Mouse (Mus musculus) heart, embryonic 11.5 days (tissue): Measurements from ENCODE around the gene Mrps23. TPM values are rescaled to one million over a fixed set of nuclear protein-coding genes. Genes with fewer than 3 reads are reported as not detected.
"Not testable (repeated sequence)": the region's sequence is repeated elsewhere in the genome, so short reads cannot be mapped to it uniquely, and the experiment has no call there.

Source experiments
- ATAC-seq: fragments of 200-750 bp; cut with Nextera tagmentation; replicated peaks from 2 replicates; pipeline ENCODE4 v1.8.0; 2017; ENCODE audit warnings: moderate library complexity; ENCODE audit not compliant: insufficient number of reproducible peaks, low FRiP score, low TSS enrichment
- H3K27ac ChIP-seq: fragments of 300-500 bp; sonication (generic); 2 replicates; pipeline ENCODE4 v1.5.1; 2014; ENCODE audit warnings: mild to moderate bottlenecking, low read depth, low read length
- H3K27me3 ChIP-seq: fragments of 300-500 bp; sonication (generic); 2 replicates; pipeline ENCODE4 v1.6.1; 2014; ENCODE audit warnings: mild to moderate bottlenecking, low read length, mixed read lengths; ENCODE audit not compliant: control insufficient read depth, insufficient read depth
- H3K36me3 ChIP-seq: fragments of 300-500 bp; sonication (generic); 2 replicates; pipeline ENCODE4 v1.6.1; 2014; ENCODE audit warnings: mild to moderate bottlenecking, low read length, moderate library complexity, mixed read lengths; ENCODE audit not compliant: control insufficient read depth, insufficient read depth
- H3K4me1 ChIP-seq: fragments of 300-500 bp; sonication (generic); 2 replicates; pipeline ENCODE4 v1.6.1; 2014; ENCODE audit warnings: low read length; ENCODE audit not compliant: control insufficient read depth, insufficient read depth
- H3K4me2 ChIP-seq: fragments of 300-500 bp; sonication (generic); 2 replicates; pipeline ENCODE4 v1.6.1; 2014; ENCODE audit warnings: mild to moderate bottlenecking, moderate library complexity
- H3K4me3 ChIP-seq: fragments of 300-500 bp; sonication (generic); 2 replicates; pipeline ENCODE4 v1.5.1; 2014; ENCODE audit warnings: low read depth, low read length
- H3K9ac ChIP-seq: fragments of 300-500 bp; sonication (generic); 2 replicates; pipeline ENCODE4 v1.6.1; 2014; ENCODE audit warnings: mild to moderate bottlenecking, low read depth, low read length, moderate library complexity
- H3K9me3 ChIP-seq: fragments of 300-500 bp; sonication (generic); replicated peaks from 2 replicates; pipeline ENCODE4 v1.6.1; 2016; ENCODE audit warnings: low read length; ENCODE audit not compliant: control insufficient read depth
- WGBS: fragments of 180-500 bp; shearing (Covaris S2); extraction: QIAGEN DNeasy Blood & Tissue Kit; methylation state at CpG from one replicate; pipeline ENCODE4 v1.1.7; 2014; ENCODE audit not compliant: insufficient replicate concordance; 5-methylcytosine and 5-hydroxymethylcytosine counted together
- polyA plus RNA-seq: library from polyadenylated mRNA; unstranded; fragments of >200 nt; fragmentation: Nextera tagmentation; extraction: Ambion mirVana; gene quantifications from 2 replicates; pipeline ENCODE4 v1.2.1, GENCODE M21; 2014

Mrps23 gene
- polyA plus RNA-seq, 1 experiment from 2014 or later: 87.3 TPM

- Histone ChIP-seq H3K27me3 (peaks cover 37% of the 10 kb centered on the region), H3K4me3 (peak overlapping the region; percentile 28), H3K27ac (no peak overlapping the region), H3K9ac (0 out of 2 replicates have a peak overlapping the region, but pooled peaks have one; percentile 23), H3K36me3 (no peaks in the 10 kb centered on the region), H3K9me3 (no peaks in the 10 kb centered on the region), H3K4me1 (peaks cover 18% of the 10 kb centered on the region), H3K4me2 (peak overlapping the region; percentile 59)
- WGBS: 4% methylated on average over 29 of the region's 29 CpGs
- 0 out of 2 replicates have a peak, but pooled peaks have one; percentile 4 for ATAC-seq
Observed at GRCm38 (mm10) chr11:88193824-88194696, 10.1 kb upstream of the Mrps23 start.

DNA sequence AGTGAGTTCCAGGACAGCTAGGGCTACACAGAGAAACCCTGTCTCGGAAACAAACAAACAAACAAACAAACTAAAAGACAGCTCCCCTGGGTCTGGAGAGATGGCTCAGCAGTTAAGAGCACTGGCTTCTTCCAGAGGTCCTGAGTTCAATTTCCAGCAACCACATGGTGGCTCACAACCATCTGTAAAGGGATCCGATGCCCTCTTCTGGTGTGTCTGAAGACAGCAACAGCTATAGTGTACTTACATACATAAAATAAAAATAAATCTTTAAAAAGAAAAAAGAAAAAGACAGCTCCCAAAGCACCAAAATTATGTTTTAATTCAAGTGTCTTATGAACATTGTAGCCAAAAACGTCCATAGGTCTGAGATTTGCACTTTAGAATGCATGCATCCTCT lies 8.5 kb upstream of the Mrps23 start:
- not testable (repeated sequence) for H3K36me3 ChIP-seq, H3K4me3 ChIP-seq, H3K27ac ChIP-seq, H3K9ac ChIP-seq, H3K4me2 ChIP-seq, H3K9me3 ChIP-seq, ATAC-seq
- Histone ChIP-seq H3K27me3 (peaks cover 37% of the 10 kb centered on the region), H3K4me1 (peaks cover 23% of the 10 kb centered on the region)
- WGBS: 81% methylated on average over 3 of the region's 3 CpGs

GRCm38 (mm10) chr11:88197153-88197576 lies 7.0 kb upstream of the Mrps23 start:
- ATAC-seq: no peak
- no peaks in the 10 kb centered on the region for H3K9me3 ChIP-seq
- no peak overlapping the region for H3K9ac ChIP-seq
- H3K4me1 ChIP-seq: peaks cover 30% of the 10 kb centered on the region
- peaks cover 23% of the 10 kb centered on the region for H3K27me3 ChIP-seq
- H3K36me3 ChIP-seq: no peaks in the 10 kb centered on the region
- no peak overlapping the region for H3K27ac ChIP-seq
- no peak overlapping the region for H3K4me3 ChIP-seq
- 2% methylated on average over 2 of the region's 2 CpGs for WGBS
- H3K4me2 ChIP-seq: no peak overlapping the region

GRCm38 (mm10) chr11:88198223-88198622 lies 6.0 kb upstream of the Mrps23 start:
- peaks cover 32% of the 10 kb centered on the region for H3K4me1 ChIP-seq
- H3K9me3 ChIP-seq: no peaks in the 10 kb centered on the region
- H3K27ac ChIP-seq: no peak overlapping the region
- no peak for ATAC-seq
- WGBS: 32% methylated on average over 4 of the region's 4 CpGs
- no peak overlapping the region for H3K9ac ChIP-seq
- H3K4me2 ChIP-seq: no peak overlapping the region
- no peak overlapping the region for H3K4me3 ChIP-seq
- no peaks in the 10 kb centered on the region for H3K36me3 ChIP-seq
- H3K27me3 ChIP-seq: peaks cover 14% of the 10 kb centered on the region

DNA sequence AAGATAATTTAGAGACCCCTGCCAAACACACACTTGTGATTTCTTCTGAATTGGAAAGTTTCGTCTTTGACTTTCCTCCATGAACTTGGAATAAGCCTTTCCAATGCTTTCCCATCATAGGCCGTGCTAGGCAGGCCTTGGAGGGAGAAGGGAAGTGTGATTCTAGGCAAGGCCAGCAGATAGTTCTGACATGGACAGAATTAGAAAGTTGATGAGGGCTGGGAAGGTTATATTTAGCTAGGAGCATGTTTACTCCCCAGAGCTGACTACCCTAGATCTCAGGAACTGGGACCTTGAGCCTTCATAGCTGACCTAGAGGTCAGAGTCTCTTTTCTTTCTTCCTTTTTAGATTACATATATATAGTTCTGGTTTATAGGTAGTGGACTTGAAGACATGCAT lies 3.0 kb upstream of the Mrps23 start:
- Histone ChIP-seq H3K27me3 (no peaks in the 10 kb centered on the region), H3K4me3 (no peak overlapping the region), H3K9me3 (no peaks in the 10 kb centered on the region), H3K36me3 (no peaks in the 10 kb centered on the region), H3K4me2 (peak overlapping the region; percentile 29), H3K9ac (no peak overlapping the region), H3K4me1 (peaks cover 27% of the 10 kb centered on the region), H3K27ac (peak overlapping the region; percentile 80)
- ATAC-seq: no peak
- WGBS: 50% methylated on average over 2 of the region's 2 CpGs

DNA sequence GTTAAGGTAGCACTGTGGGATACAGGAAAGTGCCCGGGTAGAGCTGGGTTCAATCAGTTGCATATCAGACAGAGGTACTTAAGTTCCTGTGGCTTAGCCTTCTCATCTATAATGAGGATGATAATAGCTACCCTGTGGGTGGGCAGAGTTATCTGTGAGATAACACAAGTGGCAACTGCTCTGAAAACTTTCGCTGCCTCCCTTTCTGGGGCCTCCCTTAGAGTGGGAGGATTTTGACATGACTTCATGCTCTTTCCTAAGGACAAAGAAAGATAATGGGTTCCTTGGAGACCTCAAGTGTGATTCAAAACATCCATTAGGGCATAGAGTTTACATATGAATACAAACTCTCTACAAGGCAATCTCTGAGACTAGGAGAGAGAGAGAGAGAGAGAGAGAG lies 2.1 kb upstream of the Mrps23 start:
- no peak for ATAC-seq
- peak overlapping the region; percentile 23; the same call in 1 of the 2 replicates for H3K9ac ChIP-seq
- H3K9me3 ChIP-seq: no peaks in the 10 kb centered on the region
- peak overlapping the region; percentile 80 for H3K27ac ChIP-seq
- WGBS: 5% methylated on average over 2 of the region's 2 CpGs
- no peaks in the 10 kb centered on the region for H3K36me3 ChIP-seq
- peak overlapping the region; percentile 29 for H3K4me2 ChIP-seq
- H3K27me3 ChIP-seq: no peaks in the 10 kb centered on the region
- H3K4me3 ChIP-seq: no peak overlapping the region
- peaks cover 27% of the 10 kb centered on the region for H3K4me1 ChIP-seq

DNA sequence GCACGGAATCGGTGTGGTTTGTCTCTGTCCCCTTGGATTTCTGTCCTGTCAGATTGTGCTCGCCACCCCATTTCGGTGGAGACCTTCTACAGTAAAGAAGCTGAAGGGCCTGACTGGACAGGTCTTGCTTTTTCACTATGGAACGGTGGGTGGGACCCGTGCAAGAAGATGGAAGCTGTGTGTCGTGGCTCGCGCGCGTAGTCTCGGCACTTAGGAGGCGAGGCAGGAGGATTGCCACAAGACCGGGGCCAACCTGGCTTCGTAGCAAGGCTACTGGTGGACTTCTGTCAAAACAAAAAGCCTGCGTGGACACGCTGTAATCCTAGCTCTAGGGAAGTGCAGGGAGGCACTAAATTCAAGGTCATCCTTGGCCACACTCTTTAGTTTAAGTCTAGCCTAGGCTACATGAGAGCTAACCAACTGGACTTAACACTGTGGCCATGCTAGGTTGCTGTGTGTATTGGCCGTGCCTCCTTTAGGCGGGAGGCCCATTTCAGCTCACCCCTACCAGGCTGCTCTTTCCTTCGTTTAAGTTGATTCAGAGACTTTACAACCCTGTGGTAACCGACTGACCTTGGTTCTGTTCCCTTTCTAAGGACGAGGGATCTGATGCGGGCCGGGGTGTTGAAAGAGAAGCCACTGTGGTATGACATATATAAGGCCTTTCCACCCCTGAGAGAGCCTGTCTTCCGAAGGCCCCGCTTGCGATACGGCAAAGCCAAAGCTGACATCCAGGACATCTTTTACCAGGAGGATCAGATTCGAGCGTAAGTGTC lies 593 bp downstream of the Mrps23 start:
- H3K4me1 ChIP-seq: peaks cover 27% of the 10 kb centered on the region
- peak overlapping the region; percentile 67 for H3K27ac ChIP-seq
- WGBS: 30% methylated on average over 30 of the region's 30 CpGs
- H3K4me3 ChIP-seq: peak overlapping the region; percentile 93
- peak overlapping the region; percentile 87 for H3K9ac ChIP-seq
- peak; percentile 4; the same call in 1 of the 2 replicates for ATAC-seq
- no peaks in the 10 kb centered on the region for H3K9me3 ChIP-seq
- peak overlapping the region; percentile 94 for H3K4me2 ChIP-seq
- no peaks in the 10 kb centered on the region for H3K27me3 ChIP-seq
- no peaks in the 10 kb centered on the region; the same call in 1 of the 2 replicates for H3K36me3 ChIP-seq

- not testable (repeated sequence) for ATAC-seq, H3K27ac ChIP-seq, H3K27me3 ChIP-seq, H3K4me2 ChIP-seq, H3K9ac ChIP-seq, H3K9me3 ChIP-seq, H3K4me3 ChIP-seq
- 84% methylated on average over 8 of the region's 8 CpGs for WGBS
- H3K36me3 ChIP-seq: peaks cover 11% of the 10 kb centered on the region
- peaks cover 21% of the 10 kb centered on the region for H3K4me1 ChIP-seq
Observed at GRCm38 (mm10) chr11:88206576-88206975, 2.4 kb downstream of the Mrps23 start.
